Mouse (Mus musculus): ENCODE measurements around the gene Iqsec2. TPM values are rescaled to one million over a fixed set of nuclear protein-coding genes. Genes with fewer than 3 reads are reported as not detected.

Iqsec2 gene
- total and polyA plus RNA-seq, 2 experiments from 2014 or later: 51.7 to 131 TPM

- Histone ChIP-seq H3K9ac (replicated peaks; ENCODE audit: low read depth, low read length) (no peak overlapping the region), H3K27ac (ENCODE audit: low read depth) (no peak overlapping the region), H3K36me3 (replicated peaks; ENCODE audit: control insufficient read depth, insufficient read depth, low read length) (no peaks in the 10 kb centered on the region), H3K4me3 (ENCODE audit: low read depth, low read length) (no peak overlapping the region), H3K4me2 (ENCODE audit: low read depth, low read length) (no peak overlapping the region), H3K9me3 (replicated peaks; ENCODE audit: control insufficient read depth, low read length) (no peaks in the 10 kb centered on the region), H3K4me1 (ENCODE audit: control insufficient read depth, insufficient read depth) (no peaks in the 10 kb centered on the region), H3K27me3 (ENCODE audit: control insufficient read depth, insufficient read depth, low read length) (peaks cover 12% of the 10 kb centered on the region; the same call in 1 of the 2 replicates)
- 54% methylated on average over 2 of the region's 2 CpGs for WGBS
- no peak for ATAC-seq (ENCODE audit: insufficient read depth, low read depth)
- DNase-seq (ENCODE audit: low spot score): no peak
- TF ChIP-seq CTCF (IDR thresholded peaks at IDR 0.05; ENCODE audit: low read depth) (no peak), EP300 (IDR thresholded peaks at IDR 0.05; ENCODE audit: low read depth) (no peak)
Observed at GRCm38 (mm10) chrX:152135195-152135594, 8.9 kb upstream of the Iqsec2 start.

- peaks cover 29% of the 10 kb centered on the region; the same call in 1 of the 2 replicates for H3K27me3 ChIP-seq (ENCODE audit: control insufficient read depth, insufficient read depth, low read length)
- ATAC-seq (ENCODE audit: insufficient read depth, low read depth) (no peak), DNase-seq (ENCODE audit: low spot score) (no peak)
- H3K4me3 ChIP-seq (ENCODE audit: low read depth, low read length): peak overlapping the region; percentile 77
- TF ChIP-seq CTCF (IDR thresholded peaks at IDR 0.05; ENCODE audit: low read depth) (no peak), EP300 (IDR thresholded peaks at IDR 0.05; ENCODE audit: low read depth) (no peak)
- no peaks in the 10 kb centered on the region for H3K9me3 ChIP-seq (replicated peaks; ENCODE audit: control insufficient read depth, low read length)
- 17% methylated on average over 28 of the region's 42 CpGs for WGBS
- no peak overlapping the region for H3K27ac ChIP-seq (ENCODE audit: low read depth)
- H3K36me3 ChIP-seq (replicated peaks; ENCODE audit: control insufficient read depth, insufficient read depth, low read length): no peaks in the 10 kb centered on the region
- H3K4me1 ChIP-seq (ENCODE audit: control insufficient read depth, insufficient read depth): 0 out of 2 replicates have a peak, but pooled peaks cover 17% of the 10 kb centered on the region
- H3K4me2 ChIP-seq (ENCODE audit: low read depth, low read length): peak overlapping the region; percentile 79
- H3K9ac ChIP-seq (replicated peaks; ENCODE audit: low read depth, low read length): peak overlapping the region; percentile 78
Observed at GRCm38 (mm10) chrX:152144742-152145214, 710 bp downstream of the Iqsec2 start.

GRCm38 (mm10) chrX:152146150-152146549, 2.1 kb downstream of the Iqsec2 start:
- H3K4me3 ChIP-seq (ENCODE audit: low read depth, low read length): peak overlapping the region; percentile 77
- 15% methylated on average over 1 of the region's 1 CpGs for WGBS
- no peak overlapping the region for H3K27ac ChIP-seq (ENCODE audit: low read depth)
- TF ChIP-seq EP300 (IDR thresholded peaks at IDR 0.05; ENCODE audit: low read depth): no peak
- no peak for TF ChIP-seq CTCF (IDR thresholded peaks at IDR 0.05; ENCODE audit: low read depth)
- H3K9me3 ChIP-seq (replicated peaks; ENCODE audit: control insufficient read depth, low read length): no peaks in the 10 kb centered on the region
- no peaks in the 10 kb centered on the region for H3K36me3 ChIP-seq (replicated peaks; ENCODE audit: control insufficient read depth, insufficient read depth, low read length)
- DNase-seq (ENCODE audit: low spot score) (no peak), ATAC-seq (ENCODE audit: insufficient read depth, low read depth) (no peak)
- no peak overlapping the region for H3K9ac ChIP-seq (replicated peaks; ENCODE audit: low read depth, low read length)
- peak overlapping the region; percentile 79 for H3K4me2 ChIP-seq (ENCODE audit: low read depth, low read length)
- H3K4me1 ChIP-seq (ENCODE audit: control insufficient read depth, insufficient read depth): 0 out of 2 replicates have a peak, but pooled peaks cover 17% of the 10 kb centered on the region
- H3K27me3 ChIP-seq (ENCODE audit: control insufficient read depth, insufficient read depth, low read length): peaks cover 29% of the 10 kb centered on the region; the same call in 1 of the 2 replicates

GRCm38 (mm10) chrX:152146691-152147090, 2.6 kb downstream of the Iqsec2 start:
- Histone ChIP-seq H3K27ac (ENCODE audit: low read depth) (no peak overlapping the region), H3K9ac (replicated peaks; ENCODE audit: low read depth, low read length) (no peak overlapping the region), H3K27me3 (ENCODE audit: control insufficient read depth, insufficient read depth, low read length) (peaks cover 29% of the 10 kb centered on the region; the same call in 1 of the 2 replicates), H3K36me3 (replicated peaks; ENCODE audit: control insufficient read depth, insufficient read depth, low read length) (no peaks in the 10 kb centered on the region), H3K4me1 (ENCODE audit: control insufficient read depth, insufficient read depth) (0 out of 2 replicates have a peak, but pooled peaks cover 17% of the 10 kb centered on the region), H3K4me3 (ENCODE audit: low read depth, low read length) (no peak overlapping the region), H3K9me3 (replicated peaks; ENCODE audit: control insufficient read depth, low read length) (no peaks in the 10 kb centered on the region), H3K4me2 (ENCODE audit: low read depth, low read length) (peak overlapping the region; percentile 79)
- TF ChIP-seq EP300 (IDR thresholded peaks at IDR 0.05; ENCODE audit: low read depth): no peak
- no peak for TF ChIP-seq CTCF (IDR thresholded peaks at IDR 0.05; ENCODE audit: low read depth)
- 87% methylated on average over 2 of the region's 2 CpGs for WGBS
- no peak for DNase-seq (ENCODE audit: low spot score)
- no peak for ATAC-seq (ENCODE audit: insufficient read depth, low read depth)

- peak; percentile 73 for TF ChIP-seq CTCF (IDR thresholded peaks at IDR 0.05; ENCODE audit: low read depth)
- no peak for TF ChIP-seq EP300 (IDR thresholded peaks at IDR 0.05; ENCODE audit: low read depth)
- 0 out of 2 replicates have a peak, but pooled peaks cover 17% of the 10 kb centered on the region for H3K4me1 ChIP-seq (ENCODE audit: control insufficient read depth, insufficient read depth)
- no peak overlapping the region; the same call in 1 of the 2 replicates for H3K27ac ChIP-seq (ENCODE audit: low read depth)
- DNase-seq (ENCODE audit: low spot score): peak; percentile 41
- H3K9me3 ChIP-seq (replicated peaks; ENCODE audit: control insufficient read depth, low read length): no peaks in the 10 kb centered on the region
- no peak overlapping the region for H3K4me3 ChIP-seq (ENCODE audit: low read depth, low read length)
- H3K36me3 ChIP-seq (replicated peaks; ENCODE audit: control insufficient read depth, insufficient read depth, low read length): no peaks in the 10 kb centered on the region
- ATAC-seq (ENCODE audit: insufficient read depth, low read depth): peak; percentile 62; the same call in 1 of the 2 replicates
- no peak overlapping the region for H3K4me2 ChIP-seq (ENCODE audit: low read depth, low read length)
- WGBS: 21% methylated on average over 5 of the region's 5 CpGs
- no peak overlapping the region for H3K9ac ChIP-seq (replicated peaks; ENCODE audit: low read depth, low read length)
- H3K27me3 ChIP-seq (ENCODE audit: control insufficient read depth, insufficient read depth, low read length): peaks cover 29% of the 10 kb centered on the region; the same call in 1 of the 2 replicates
Observed at GRCm38 (mm10) chrX:152147451-152148116, 3.5 kb downstream of the Iqsec2 start.
